Mouse (Mus musculus) frontal cortex, postnatal 14 days (tissue): Measurements from ENCODE around the gene M1ap.

ENCODE experiments used
- DNase-seq, 2 experiments: peaks; one replicate each; pipeline ENCODE4 v3.0.0; 2022; ENCODE audit warnings: low spot score in 2 of 2

M1ap gene

DNA sequence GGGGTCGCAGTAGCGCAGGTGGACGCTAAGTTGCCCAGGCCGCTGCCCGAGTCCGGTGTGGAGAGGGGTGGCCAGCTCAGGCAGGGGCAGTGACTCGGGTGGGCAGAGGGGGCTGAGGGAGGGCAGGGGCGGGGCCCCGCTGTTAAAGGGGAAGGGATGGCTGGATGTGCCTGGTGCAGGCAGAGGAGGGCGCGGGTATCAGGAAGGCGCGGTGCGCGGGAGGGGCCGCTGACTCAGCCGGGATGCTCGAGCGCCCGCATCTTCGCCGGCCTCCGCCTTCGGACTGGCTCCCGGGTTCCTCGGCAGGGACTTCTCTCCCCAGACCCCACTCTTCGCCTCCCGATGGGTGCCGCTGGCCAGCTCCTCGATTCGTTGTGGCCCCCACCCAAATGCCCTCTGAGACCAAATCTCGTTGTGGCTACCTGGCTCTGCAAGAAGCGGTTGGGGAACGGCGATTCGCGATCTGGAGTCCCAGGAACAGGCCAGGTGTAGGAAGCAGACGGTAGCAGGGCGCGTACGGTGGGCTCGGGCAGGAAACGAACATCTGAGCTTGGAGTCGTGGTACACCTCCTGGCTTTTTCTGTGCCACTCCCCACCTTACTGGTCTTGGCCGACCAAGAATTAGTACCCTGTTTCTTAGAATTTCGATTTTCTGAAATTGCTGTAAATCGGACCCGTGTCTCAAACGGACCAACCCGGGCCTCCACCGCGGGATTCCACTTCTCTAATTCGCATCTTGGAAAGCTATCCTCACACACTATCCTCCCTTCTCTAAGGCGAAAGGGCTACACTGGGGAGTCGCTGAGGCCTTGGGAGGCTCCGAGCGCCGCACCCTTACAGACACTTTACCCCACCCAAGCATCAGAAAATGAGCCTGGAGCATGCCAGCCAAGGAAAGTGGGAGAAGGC lies 123.9 kb downstream of the M1ap start:
- no peak for DNase-seq

DNA sequence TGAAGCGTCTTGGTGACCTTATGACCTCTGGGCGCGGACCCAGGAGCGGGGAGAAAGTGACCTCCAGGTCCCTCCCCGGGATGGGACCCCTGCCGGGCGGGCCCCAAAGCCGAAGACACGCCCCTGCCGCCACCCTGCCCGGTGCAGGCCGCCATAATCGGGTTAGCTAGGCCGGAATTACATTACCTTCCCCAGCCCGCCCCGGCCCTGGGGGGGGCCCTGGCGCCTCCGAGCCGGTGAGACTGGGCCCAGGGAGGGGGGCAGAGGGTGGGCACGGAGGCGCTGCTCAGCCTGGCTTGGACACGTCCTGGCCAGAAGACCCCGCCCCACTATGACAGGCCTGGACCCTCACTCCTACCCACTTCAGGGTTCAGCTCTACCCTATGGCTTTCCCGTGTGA lies 124.5 kb downstream of the M1ap start:
- no peak for DNase-seq

DNA sequence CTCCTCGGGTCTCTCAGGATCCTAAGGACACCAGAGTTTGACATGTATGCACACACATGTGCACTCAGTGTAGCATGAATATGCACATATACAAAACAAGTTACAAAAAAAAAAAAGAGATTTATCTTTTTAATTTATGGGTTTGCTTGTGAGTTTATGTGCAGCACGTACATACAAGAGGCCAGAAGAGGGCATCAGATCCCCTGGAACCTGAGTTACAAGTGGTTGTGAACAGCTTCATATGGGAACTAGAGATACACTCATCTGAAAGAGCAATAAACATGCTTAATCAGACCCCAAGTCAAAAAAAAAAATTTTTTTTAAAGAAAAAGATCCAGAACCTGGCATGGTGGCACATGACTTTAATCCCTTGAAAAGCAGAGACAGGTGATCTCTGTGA lies 128.3 kb downstream of the M1ap start:
- DNase-seq, result no peak

GRCm38 (mm10) chr6:83077630-83078323 lies 131.1 kb downstream of the M1ap start, which contains the start of gene Pcgf1:
Gene Pcgf1 (plus strand): TSS chr6:83077869.
- DNase-seq, result peak in 1 of 2 experiments; percentile 41

- DNase-seq, result peak; percentile 96 to 100
Observed at GRCm38 (mm10) chr6:83078324-83078858, 131.7 kb downstream of the M1ap start.
